Mouse (Mus musculus): ENCODE results near the gene Gng7. TPM values are rescaled to one million over a fixed set of nuclear protein-coding genes. Genes with fewer than 3 reads are reported as not detected.

The Gng7 gene
- total RNA-seq, 2 experiments from 2014 or later: 0.57 to 0.64 TPM

- DNase-seq: peak in 1 of 2 experiments; percentile 37
- intact Hi-C loops (cut with DNase I): no loop called here
Observed at GRCm38 (mm10) chr10:81027331-81027730, 12.6 kb upstream of the Gng7 start.

GRCm38 (mm10) chr10:81026857-81027256 is 12.1 kb upstream of the Gng7 start:
- DNase-seq: no peak
- intact Hi-C loops (cut with DNase I): no loop called here

DNA sequence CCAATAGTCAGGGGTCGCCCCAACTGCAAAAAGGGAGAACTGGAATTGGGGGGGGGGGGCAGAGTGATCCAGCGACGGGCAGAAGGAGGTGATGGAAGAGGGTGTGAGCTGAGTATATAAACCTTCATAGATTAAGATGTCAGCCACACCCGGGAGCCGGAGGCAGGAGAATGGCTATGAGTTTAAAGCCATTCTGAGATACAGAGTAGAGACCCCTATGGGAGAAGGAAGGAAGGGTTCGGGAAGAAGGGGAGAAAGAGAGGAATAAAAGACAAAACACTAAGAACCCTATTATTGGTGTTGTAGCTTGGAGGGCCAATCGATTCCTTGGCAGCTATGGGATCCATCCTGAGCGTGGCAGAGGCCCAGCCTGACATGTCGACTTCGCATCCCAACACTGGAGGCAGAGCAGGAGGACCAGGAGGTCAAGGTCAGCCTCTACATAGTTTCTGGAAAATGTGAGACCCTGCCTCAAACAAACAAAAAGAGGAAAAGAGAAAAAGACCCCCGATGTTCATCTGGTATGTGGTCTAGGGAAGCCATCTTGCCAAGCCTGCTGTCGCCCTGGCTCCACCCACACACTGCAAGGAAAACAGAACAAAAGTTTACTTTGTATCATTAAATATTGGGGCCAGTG is 11.0 kb upstream of the Gng7 start, which contains the start of gene Diras1:
Gene Diras1, minus strand, starts transcription at position 24 of the 637 bp plus-strand sequence.
- no peak for DNase-seq
- intact Hi-C loops (cut with DNase I): no loop called here

- no peak for DNase-seq
- intact Hi-C loops (cut with DNase I): no loop called here
Observed at GRCm38 (mm10) chr10:81025047-81025621, 10.4 kb upstream of the Gng7 start.

- intact Hi-C loops (cut with DNase I): no loop called here
- DNase-seq: no peak
Observed at GRCm38 (mm10) chr10:81024346-81024937, 9.7 kb upstream of the Gng7 start.

GRCm38 (mm10) chr10:81022744-81023143 is 8.0 kb upstream of the Gng7 start:
- DNase-seq: no peak
- intact Hi-C loops (cut with DNase I): no loop called here

DNA sequence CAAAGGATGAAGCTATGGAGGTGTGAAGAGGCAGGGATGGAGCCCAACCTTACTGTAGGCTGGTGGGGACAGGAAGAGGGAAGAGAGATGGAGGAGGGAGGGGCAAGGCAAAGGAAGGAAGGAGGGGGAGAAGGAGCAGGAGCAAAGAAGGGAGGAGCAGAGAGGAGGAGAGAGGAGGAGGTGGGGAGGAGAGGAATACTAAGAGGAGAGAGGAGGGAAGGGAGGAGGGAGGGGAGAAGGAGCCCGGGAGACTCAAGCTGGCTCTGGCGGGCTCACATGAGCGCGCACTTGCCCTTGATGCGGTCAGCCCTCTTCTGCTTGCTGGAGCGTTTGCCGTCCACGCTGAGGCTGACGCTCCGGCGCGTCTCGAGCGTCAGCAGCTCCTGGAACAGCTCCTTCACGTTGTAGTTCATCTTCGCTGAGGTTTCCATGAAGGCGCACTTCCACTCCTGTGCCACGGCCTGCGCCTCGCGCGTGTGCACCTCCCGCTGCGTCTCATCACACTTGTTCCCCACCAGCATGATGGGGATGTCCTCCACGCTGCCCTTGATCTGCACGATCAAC is 6.9 kb upstream of the Gng7 start:
- intact Hi-C loops (cut with DNase I): no loop called here
- DNase-seq: no peak

DNA sequence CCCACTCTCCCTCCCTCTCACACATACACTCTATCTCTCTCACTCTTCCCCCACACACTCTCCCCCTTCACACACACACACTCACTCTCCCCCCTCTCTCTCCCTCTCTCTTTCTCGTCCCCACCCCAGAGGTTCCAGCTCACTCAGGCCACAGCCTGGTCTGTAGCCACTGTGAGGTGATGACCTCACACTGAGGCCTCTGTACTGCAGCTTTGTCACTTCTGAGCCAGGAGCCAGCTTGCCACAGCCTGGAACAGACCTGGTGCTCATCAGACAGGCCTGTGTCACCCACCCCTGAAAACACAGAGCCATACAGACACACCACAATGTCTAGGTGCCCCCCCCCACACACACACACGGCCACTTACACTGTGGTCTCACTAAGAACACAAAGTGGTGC is 5.5 kb upstream of the Gng7 start:
- intact Hi-C loops (cut with DNase I): no loop called here
- no peak for DNase-seq

GRCm38 (mm10) chr10:81019687-81020086 is 4.9 kb upstream of the Gng7 start:
- no peak for DNase-seq
- intact Hi-C loops (cut with DNase I): no loop called here

- peak in 1 of 2 experiments; percentile 28 for DNase-seq
- intact Hi-C loops (cut with DNase I): no loop called here
Observed at GRCm38 (mm10) chr10:81018326-81018725, 3.6 kb upstream of the Gng7 start.

DNA sequence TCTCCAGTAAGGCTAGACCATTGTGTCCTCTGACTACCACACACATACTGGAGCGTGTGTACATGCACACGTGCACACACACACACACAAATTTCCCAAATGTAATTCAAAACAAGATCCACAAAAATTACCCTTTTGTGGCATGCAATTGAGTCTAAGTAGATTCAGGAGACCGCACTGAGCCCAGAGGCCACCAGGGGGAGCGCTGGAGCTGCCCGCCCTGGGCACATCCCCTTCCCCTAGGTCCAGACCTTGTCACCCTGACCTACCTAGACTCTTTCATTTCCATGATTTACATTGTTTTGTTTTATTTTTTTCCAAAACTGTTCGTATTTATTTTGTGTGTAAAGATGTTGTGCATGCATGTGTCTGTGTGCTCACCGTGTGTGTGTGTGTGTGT is 1.9 kb upstream of the Gng7 start:
- intact Hi-C loops (cut with DNase I): loop anchor here (2.0 kb wide), 2 partner anchors 24 to 64 kb away; no protein-coding TSS in a partner anchor
- DNase-seq: peak; percentile 45 to 54

GRCm38 (mm10) chr10:81015666-81016065 is 921 bp upstream of the Gng7 start:
- DNase-seq: no peak
- intact Hi-C loops (cut with DNase I): loop anchor here (2.0 kb wide), 2 partner anchors 25 to 65 kb away; no protein-coding TSS in a partner anchor

DNA sequence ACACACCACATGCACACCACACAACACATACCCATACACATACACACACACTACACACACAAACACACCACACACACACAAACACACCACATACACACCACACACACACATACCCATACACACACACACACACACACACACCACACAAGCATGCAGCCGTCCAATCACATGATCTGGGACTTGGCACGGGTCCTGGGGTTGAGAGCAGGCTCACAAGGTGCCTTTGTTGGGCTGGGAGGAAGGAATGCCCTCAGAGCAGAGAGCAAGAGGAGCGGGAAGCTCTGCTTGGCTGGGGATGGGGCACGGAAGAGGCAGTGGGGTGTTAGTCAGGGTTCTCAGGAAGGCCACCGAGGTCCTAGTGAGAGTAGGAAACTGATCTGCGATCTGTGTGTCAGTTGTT is 3.9 kb downstream of the Gng7 start:
- no peak for DNase-seq
- intact Hi-C loops (cut with DNase I): no loop called here

DNA sequence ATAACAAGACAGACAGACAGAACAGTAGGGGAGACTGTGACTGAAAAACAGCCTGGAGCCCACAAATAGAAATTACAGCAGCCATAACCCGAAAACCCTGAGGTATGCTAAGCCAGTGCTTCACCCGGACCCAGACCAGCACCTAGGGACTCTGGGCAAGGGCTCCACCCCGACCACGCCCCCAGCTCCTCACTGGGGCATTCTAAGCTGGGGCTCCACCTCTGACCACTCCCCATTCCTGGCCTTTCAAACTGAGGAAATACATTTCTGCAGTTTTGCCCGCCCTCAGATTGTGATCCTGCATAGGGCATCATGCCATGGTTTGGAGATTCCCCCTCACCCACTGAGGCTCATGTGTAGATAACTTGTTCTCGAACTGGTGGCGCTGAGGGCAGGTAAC is 7.5 kb downstream of the Gng7 start:
- intact Hi-C loops (cut with DNase I): no loop called here
- DNase-seq: no peak

GRCm38 (mm10) chr10:81006005-81006677 is 8.6 kb downstream of the Gng7 start:
- intact Hi-C loops (cut with DNase I): no loop called here
- DNase-seq: no peak

DNA sequence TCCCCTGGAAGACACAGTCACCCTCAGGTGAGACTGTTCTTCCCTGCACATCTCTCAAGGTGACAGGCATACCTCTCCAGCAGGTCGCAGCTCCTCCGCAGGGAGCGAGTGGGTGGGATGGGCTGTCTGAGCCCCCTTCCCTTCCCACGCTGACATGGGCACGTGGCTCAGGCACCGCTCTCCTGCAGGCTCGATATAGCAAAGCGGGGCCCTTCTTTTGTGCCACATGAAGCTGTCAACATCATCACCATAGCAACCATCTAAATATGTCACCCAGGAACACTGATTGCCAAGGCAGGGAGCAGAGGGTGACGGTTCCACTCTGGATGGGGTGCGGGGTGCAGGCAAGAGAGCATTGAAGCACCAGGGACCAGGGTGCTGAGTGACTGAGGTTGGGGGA is 13.6 kb downstream of the Gng7 start:
- intact Hi-C loops (cut with DNase I): loop anchor here (2.0 kb wide), 1 partner anchor 40 kb away; no protein-coding TSS in a partner anchor
- no peak for DNase-seq

DNA sequence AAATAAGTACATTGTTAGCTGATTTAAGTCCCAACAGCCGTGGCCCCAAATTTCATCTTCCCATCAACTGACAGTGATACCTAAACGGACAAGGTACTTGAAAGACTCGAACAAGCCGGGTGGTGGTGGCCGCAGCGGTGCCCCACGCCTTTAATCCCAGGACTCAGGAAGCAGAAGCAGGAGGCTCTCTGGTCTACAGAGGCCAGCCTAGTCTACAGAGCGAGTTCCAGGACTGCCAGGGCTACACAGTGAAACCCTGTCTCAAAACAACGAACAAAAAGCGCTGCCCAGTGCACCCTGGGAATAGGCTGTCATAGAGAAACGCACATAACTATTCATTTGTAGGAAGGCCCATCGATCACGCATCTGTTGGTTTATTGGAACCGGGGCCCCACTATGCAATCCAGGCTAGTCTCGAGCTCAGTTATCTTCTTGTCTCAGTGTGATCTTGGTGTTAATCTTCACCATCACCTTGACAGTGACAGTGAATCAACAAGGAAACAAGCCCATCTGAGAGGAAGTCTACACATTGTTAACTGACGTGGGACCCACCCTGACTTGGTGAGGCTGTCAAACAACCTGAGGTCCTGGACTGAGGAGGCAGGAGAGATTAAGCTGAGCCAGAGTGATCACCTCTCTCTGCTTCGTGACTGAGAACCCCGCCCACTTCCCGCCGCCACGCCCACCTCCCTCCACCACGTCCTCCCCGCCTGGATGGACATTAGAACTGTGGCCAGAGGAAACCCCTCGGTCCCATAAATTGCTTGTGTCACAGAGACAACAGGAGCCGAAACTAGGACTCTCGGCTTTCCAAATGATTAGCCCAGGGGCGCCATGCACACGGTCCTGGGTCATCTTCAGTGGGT is 14.3 kb downstream of the Gng7 start:
- intact Hi-C loops (cut with DNase I): loop anchor here (2.0 kb wide), 1 partner anchor 40 kb away; no protein-coding TSS in a partner anchor
- no peak for DNase-seq

- intact Hi-C loops (cut with DNase I): loop anchor here (2.0 to 5.0 kb wide), 3 partner anchors 41 to 182 kb away; no protein-coding TSS in a partner anchor
- DNase-seq: peak; percentile 72 to 82
Observed at GRCm38 (mm10) chr10:80999362-81000196, 15.2 kb downstream of the Gng7 start.

DNA sequence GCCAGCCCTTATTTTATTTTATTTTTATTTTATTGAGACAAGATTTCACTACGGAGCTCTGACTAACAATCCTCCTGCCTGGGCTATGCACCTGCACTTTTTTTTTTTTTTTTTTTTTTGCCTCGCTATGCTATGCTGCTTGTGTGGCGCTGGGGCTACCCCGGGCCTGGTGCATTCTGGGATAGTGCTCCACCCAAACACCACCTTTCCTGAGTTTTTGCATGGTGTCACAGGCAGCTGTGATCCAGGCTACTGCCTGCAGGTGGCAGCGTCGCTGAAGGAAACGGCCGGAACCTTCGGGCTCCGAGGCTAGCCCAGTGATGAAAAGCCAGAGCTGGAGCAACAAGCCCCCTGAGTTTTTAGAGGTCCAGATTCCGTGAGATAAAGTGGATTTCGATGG is 16.0 kb downstream of the Gng7 start:
- no peak for DNase-seq
- intact Hi-C loops (cut with DNase I): loop anchor here (2.0 to 5.0 kb wide), 2 partner anchors 84 to 181 kb away; no protein-coding TSS in a partner anchor

All from gastrocnemius, postnatal 36 days (tissue).